Mouse (Mus musculus): ENCODE measurements around the gene Sipa1. TPM values are rescaled to one million over a fixed set of nuclear protein-coding genes. Genes with fewer than 3 reads are reported as not detected.

Gene Sipa1
- polyA plus RNA-seq, 1 experiment from 2014 or later, result 22.4 TPM

GRCm38 (mm10) chr19:5684985-5685384 lies 21.5 kb upstream of the Sipa1 start:
- H3K27me3 ChIP-seq, result no peaks in the 10 kb centered on the region
- no peak overlapping the region for H3K9ac ChIP-seq
- peaks cover 17% of the 10 kb centered on the region for H3K4me1 ChIP-seq
- 95% methylated on average over 13 of the region's 13 CpGs for WGBS
- peaks cover 67% of the 10 kb centered on the region for H3K36me3 ChIP-seq
- ATAC-seq (ENCODE audit: low FRiP score), result no peak
- H3K4me2 ChIP-seq (replicated peaks), result no peak overlapping the region
- H3K27ac ChIP-seq, result no peak overlapping the region
- no peaks in the 10 kb centered on the region for H3K9me3 ChIP-seq (replicated peaks)
- no peak overlapping the region for H3K4me3 ChIP-seq

- Histone ChIP-seq H3K27me3 (no peaks in the 10 kb centered on the region), H3K9ac (no peak overlapping the region), H3K4me2 (replicated peaks) (no peak overlapping the region), H3K27ac (no peak overlapping the region), H3K4me1 (peaks cover 11% of the 10 kb centered on the region), H3K9me3 (replicated peaks) (no peaks in the 10 kb centered on the region), H3K4me3 (no peak overlapping the region), H3K36me3 (peaks cover 75% of the 10 kb centered on the region)
- ATAC-seq (ENCODE audit: low FRiP score), result no peak
- 90% methylated on average over 12 of the region's 12 CpGs for WGBS
Measured at GRCm38 (mm10) chr19:5684236-5684635, 20.7 kb upstream of the Sipa1 start.

- 89% methylated on average over 4 of the region's 4 CpGs for WGBS
- no peak for ATAC-seq (ENCODE audit: low FRiP score)
- H3K4me3 ChIP-seq, result no peak overlapping the region
- H3K27me3 ChIP-seq, result no peaks in the 10 kb centered on the region
- H3K9me3 ChIP-seq (replicated peaks), result no peaks in the 10 kb centered on the region
- H3K9ac ChIP-seq, result no peak overlapping the region
- no peaks in the 10 kb centered on the region for H3K4me1 ChIP-seq
- no peak overlapping the region for H3K27ac ChIP-seq
- no peak overlapping the region for H3K4me2 ChIP-seq (replicated peaks)
- peaks cover 97% of the 10 kb centered on the region for H3K36me3 ChIP-seq
Measured at GRCm38 (mm10) chr19:5680432-5680831, 16.9 kb upstream of the Sipa1 start.

GRCm38 (mm10) chr19:5668372-5668771 lies 4.9 kb upstream of the Sipa1 start:
- Histone ChIP-seq H3K27me3 (no peaks in the 10 kb centered on the region), H3K27ac (no peak overlapping the region), H3K4me3 (no peak overlapping the region), H3K4me2 (replicated peaks) (no peak overlapping the region), H3K9me3 (replicated peaks) (no peaks in the 10 kb centered on the region), H3K9ac (no peak overlapping the region), H3K36me3 (peaks cover 87% of the 10 kb centered on the region), H3K4me1 (peaks cover 7% of the 10 kb centered on the region)
- no peak for ATAC-seq (ENCODE audit: low FRiP score)
- WGBS, result 88% methylated on average over 4 of the region's 4 CpGs

GRCm38 (mm10) chr19:5666386-5666785 lies 2.9 kb upstream of the Sipa1 start:
- H3K4me1 ChIP-seq, result peaks cover 18% of the 10 kb centered on the region
- no peaks in the 10 kb centered on the region for H3K9me3 ChIP-seq (replicated peaks)
- no peak overlapping the region for H3K4me2 ChIP-seq (replicated peaks)
- H3K27ac ChIP-seq, result no peak overlapping the region
- H3K36me3 ChIP-seq, result peaks cover 68% of the 10 kb centered on the region
- no peaks in the 10 kb centered on the region for H3K27me3 ChIP-seq
- H3K9ac ChIP-seq, result no peak overlapping the region
- no peak for ATAC-seq (ENCODE audit: low FRiP score)
- 95% methylated on average over 18 of the region's 18 CpGs for WGBS
- H3K4me3 ChIP-seq, result no peak overlapping the region

- Histone ChIP-seq H3K9me3 (replicated peaks) (no peaks in the 10 kb centered on the region), H3K4me2 (replicated peaks) (no peak overlapping the region), H3K27me3 (no peaks in the 10 kb centered on the region), H3K4me3 (no peak overlapping the region), H3K9ac (no peak overlapping the region), H3K4me1 (peaks cover 19% of the 10 kb centered on the region), H3K36me3 (peaks cover 58% of the 10 kb centered on the region), H3K27ac (no peak overlapping the region)
- no peak for ATAC-seq (ENCODE audit: low FRiP score)
- 89% methylated on average over 15 of the region's 15 CpGs for WGBS
Measured at GRCm38 (mm10) chr19:5665465-5665864, 2.0 kb upstream of the Sipa1 start.

- ATAC-seq (ENCODE audit: low FRiP score), result no peak
- Histone ChIP-seq H3K36me3 (peaks cover 51% of the 10 kb centered on the region), H3K4me1 (peaks cover 19% of the 10 kb centered on the region), H3K27me3 (no peaks in the 10 kb centered on the region), H3K4me3 (no peak overlapping the region), H3K9me3 (replicated peaks) (no peaks in the 10 kb centered on the region), H3K9ac (no peak overlapping the region), H3K27ac (no peak overlapping the region), H3K4me2 (replicated peaks) (no peak overlapping the region)
- WGBS, result 94% methylated on average over 10 of the region's 10 CpGs
Measured at GRCm38 (mm10) chr19:5664669-5665257, 1.3 kb upstream of the Sipa1 start.

- peaks cover 33% of the 10 kb centered on the region for H3K36me3 ChIP-seq
- H3K9ac ChIP-seq, result peak overlapping the region; percentile 65; the same call in 1 of the 2 replicates
- H3K27me3 ChIP-seq, result no peaks in the 10 kb centered on the region
- peak overlapping the region; percentile 43; the same call in 1 of the 2 replicates for H3K4me3 ChIP-seq
- H3K4me2 ChIP-seq (replicated peaks), result peak overlapping the region; percentile 62
- H3K4me1 ChIP-seq, result peaks cover 19% of the 10 kb centered on the region
- H3K27ac ChIP-seq, result peak overlapping the region; percentile 60
- H3K9me3 ChIP-seq (replicated peaks), result no peaks in the 10 kb centered on the region
- WGBS, result 79% methylated on average over 8 of the region's 8 CpGs
- ATAC-seq (ENCODE audit: low FRiP score), result no peak
Measured at GRCm38 (mm10) chr19:5662310-5662709, 1.2 kb downstream of the Sipa1 start.

- Histone ChIP-seq H3K27ac (no peak overlapping the region), H3K27me3 (peaks cover 3% of the 10 kb centered on the region), H3K36me3 (peaks cover 22% of the 10 kb centered on the region), H3K4me1 (peaks cover 19% of the 10 kb centered on the region), H3K9me3 (replicated peaks) (no peaks in the 10 kb centered on the region), H3K4me2 (replicated peaks) (0 out of 2 replicates have a peak overlapping the region, but pooled peaks have one; percentile 9), H3K4me3 (no peak overlapping the region), H3K9ac (no peak overlapping the region)
- no peak for ATAC-seq (ENCODE audit: low FRiP score)
- 77% methylated on average over 16 of the region's 16 CpGs for WGBS
Measured at GRCm38 (mm10) chr19:5660942-5661751, 2.4 kb downstream of the Sipa1 start.

- Histone ChIP-seq H3K27ac (no peak overlapping the region), H3K4me3 (peak overlapping the region; percentile 35), H3K36me3 (0 out of 2 replicates have a peak, but pooled peaks cover 11% of the 10 kb centered on the region), H3K27me3 (peaks cover 41% of the 10 kb centered on the region), H3K4me1 (peaks cover 14% of the 10 kb centered on the region), H3K4me2 (replicated peaks) (peak overlapping the region; percentile 59), H3K9me3 (replicated peaks) (no peaks in the 10 kb centered on the region), H3K9ac (peak overlapping the region; percentile 52)
- ATAC-seq (ENCODE audit: low FRiP score), result no peak
- WGBS, result 5% methylated on average over 43 of the region's 43 CpGs
Measured at GRCm38 (mm10) chr19:5654720-5655298, 8.7 kb downstream of the Sipa1 start.

- Histone ChIP-seq H3K27me3 (peaks cover 41% of the 10 kb centered on the region), H3K9me3 (replicated peaks) (no peaks in the 10 kb centered on the region), H3K27ac (no peak overlapping the region), H3K9ac (peak overlapping the region; percentile 52), H3K4me2 (replicated peaks) (peak overlapping the region; percentile 59), H3K4me1 (peaks cover 17% of the 10 kb centered on the region), H3K36me3 (0 out of 2 replicates have a peak, but pooled peaks cover 8% of the 10 kb centered on the region), H3K4me3 (peak overlapping the region; percentile 35)
- peak; percentile 51 for ATAC-seq (ENCODE audit: low FRiP score)
- 3% methylated on average over 62 of the region's 62 CpGs for WGBS
Measured at GRCm38 (mm10) chr19:5653969-5654719, 9.4 kb downstream of the Sipa1 start.

GRCm38 (mm10) chr19:5652570-5652969 lies 10.9 kb downstream of the Sipa1 start:
- Histone ChIP-seq H3K4me2 (replicated peaks) (no peak overlapping the region), H3K4me3 (no peak overlapping the region), H3K27ac (no peak overlapping the region), H3K9ac (no peak overlapping the region), H3K4me1 (peaks cover 32% of the 10 kb centered on the region), H3K9me3 (replicated peaks) (no peaks in the 10 kb centered on the region), H3K36me3 (peaks cover 12% of the 10 kb centered on the region; the same call in 1 of the 2 replicates), H3K27me3 (peaks cover 41% of the 10 kb centered on the region)
- ATAC-seq (ENCODE audit: low FRiP score), result no peak
- WGBS, result 73% methylated on average over 6 of the region's 6 CpGs

Data from hindbrain, embryonic 12.5 days (tissue).